Comparison of ENCODE assay signal across 8 mouse cellular contexts in genomic region chr17:87236725-87237650, GRCm38 (mm10). TPM values are rescaled to one million over a fixed set of nuclear protein-coding genes. Genes with fewer than 3 reads are reported as not detected.
DNase-seq lines count a peak whose midpoint lies in the region; ATAC-seq lines count a peak whose summit lies in the region.

No protein-coding gene starts in this region.

- no peak overlapping the region for H3K4me2 ChIP-seq in hindbrain, embryonic 13.5 days

- peaks cover 15% of the 10 kb centered on the region for H3K4me1 ChIP-seq in hindbrain, embryonic 13.5 days (replicated peaks)

- DNase-seq in adrenal gland, adult (ENCODE audit: inconsistent age in 2 of 2, low spot score in 1 of 2) = peak; percentile 77 to 85
- no peak for DNase-seq in adrenal gland, postnatal 4 days (ENCODE audit: low spot score in 2 of 2)
- peak; percentile 73 to 79 for DNase-seq in adrenal gland, postnatal 36 days
- peak; percentile 29 to 54 for DNase-seq in lung, adult 18-20 months
- DNase-seq in retina, postnatal 1 day = peak; percentile 73
- no peak for DNase-seq in ovary, postnatal 36 days (ENCODE audit: low spot score)
- DNase-seq in thymus, postnatal 0 days (ENCODE audit: low spot score) = no peak

- 55% methylated on average over 18 of the region's 18 CpGs for WGBS in hindbrain, embryonic 13.5 days

- H3K36me3 ChIP-seq in hindbrain, embryonic 13.5 days = no peaks in the 10 kb centered on the region

- H3K27me3 ChIP-seq in hindbrain, embryonic 13.5 days = no peaks in the 10 kb centered on the region

- no peak overlapping the region for H3K4me3 ChIP-seq in hindbrain, embryonic 13.5 days

- ATAC-seq in hindbrain, embryonic 13.5 days (ENCODE audit: low FRiP score) = peak; percentile 52; the same call in 1 of the 2 replicates

- peak overlapping the region; percentile 27; the same call in 1 of the 2 replicates for H3K27ac ChIP-seq in hindbrain, embryonic 13.5 days

- peaks cover 10% of the 10 kb centered on the region; the same call in 1 of the 2 replicates for H3K9me3 ChIP-seq in hindbrain, embryonic 13.5 days

- no peak overlapping the region for H3K9ac ChIP-seq in hindbrain, embryonic 13.5 days

RNA-seq across cellular contexts. Expression of gene Mcfd2, which starts 28.7 kb away (rescaled TPM):
- 100 to 1,000 TPM; 159 to 176 TPM for total RNA-seq in adrenal gland, postnatal 4 days (2021)
- 100 to 1,000 TPM; 256 to 285 TPM for total RNA-seq in adrenal gland, postnatal 36 days (2021)
- polyA plus RNA-seq in hindbrain, embryonic 13.5 days (2015; fragmentation: Nextera tagmentation; extraction: Ambion mirVana) = 48.2 and 50.9 TPM in 2 replicates
- 57.7 and 58.4 TPM in 2 replicates for polyA plus RNA-seq in thymus, postnatal 0 days (2015; fragmentation: Nextera tagmentation; extraction: Ambion mirVana)

RNA-seq across cellular contexts. Expression of gene Ttc7, which starts 45.7 kb away (rescaled TPM):
- 10 to 100 TPM; 13.0 to 15.9 TPM for total RNA-seq in adrenal gland, postnatal 4 days (2021)
- 10 to 100 TPM in 1 of 2 experiments, 1 to 10 TPM in 1; 9.5 to 14.3 TPM for total RNA-seq in adrenal gland, postnatal 36 days (2021)
- 4.2 and 5.7 TPM in 2 replicates for polyA plus RNA-seq in hindbrain, embryonic 13.5 days (2015; fragmentation: Nextera tagmentation; extraction: Ambion mirVana)
- 31.2 and 33.5 TPM in 2 replicates for polyA plus RNA-seq in thymus, postnatal 0 days (2015; fragmentation: Nextera tagmentation; extraction: Ambion mirVana)

Comparison
In these comparisons a context has a peak if more than half of its experiments do, and no peak if none do; other contexts are left out.
1. DNase-seq: peak in adrenal gland, adult (2 of 2), adrenal gland, postnatal 36 days (2 of 2), lung, adult 18-20 months (2 of 2) and retina, postnatal 1 day (single experiment); none in adrenal gland, postnatal 4 days (0 of 2), ovary, postnatal 36 days (single experiment) and thymus, postnatal 0 days (single experiment).